Mouse (Mus musculus): ENCODE data around the gene Mrc2. TPM values are rescaled to one million over a fixed set of nuclear protein-coding genes. Genes with fewer than 3 reads are reported as not detected.

Gene Mrc2
- polyA plus RNA-seq, 1 experiment: 23.7 TPM

GRCm38 (mm10) chr11:105261601-105262351, 30.7 kb upstream of the Mrc2 start:
- H3K4me3 ChIP-seq (ENCODE audit: insufficient read depth, low read depth, low read length): no peak overlapping the region
- WGBS: 64% methylated on average over 4 of the region's 4 CpGs
- H3K27ac ChIP-seq (ENCODE audit: insufficient read depth, low read depth, low read length): no peak overlapping the region
- 0 out of 2 replicates have a peak, but pooled peaks cover 3% of the 10 kb centered on the region for H3K4me1 ChIP-seq (ENCODE audit: control insufficient read depth, insufficient read depth, low read length)
- no peak for DNase-seq
- TF ChIP-seq POLR2A (IDR thresholded peaks at IDR 0.05; ENCODE audit: low read depth, low read length) (no peak), CTCF (conservative IDR thresholded peaks at IDR 0.05; ENCODE audit: insufficient read depth, insufficient read length, low read depth, low read length) (no peak)
- no peaks in the 10 kb centered on the region for H3K27me3 ChIP-seq (replicated peaks; ENCODE audit: control insufficient read depth, insufficient read depth, low read length)
- peaks cover 7% of the 10 kb centered on the region for H3K36me3 ChIP-seq (ENCODE audit: control insufficient read depth, insufficient read depth, low read length)

- no peak overlapping the region for H3K27ac ChIP-seq (ENCODE audit: insufficient read depth, low read depth, low read length)
- peaks cover 10% of the 10 kb centered on the region for H3K36me3 ChIP-seq (ENCODE audit: control insufficient read depth, insufficient read depth, low read length)
- no peaks in the 10 kb centered on the region for H3K27me3 ChIP-seq (replicated peaks; ENCODE audit: control insufficient read depth, insufficient read depth, low read length)
- TF ChIP-seq CTCF (conservative IDR thresholded peaks at IDR 0.05; ENCODE audit: insufficient read depth, insufficient read length, low read depth, low read length): no peak
- no peak for TF ChIP-seq POLR2A (IDR thresholded peaks at IDR 0.05; ENCODE audit: low read depth, low read length)
- H3K4me1 ChIP-seq (ENCODE audit: control insufficient read depth, insufficient read depth, low read length): 0 out of 2 replicates have a peak, but pooled peaks cover 3% of the 10 kb centered on the region
- no peak overlapping the region for H3K4me3 ChIP-seq (ENCODE audit: insufficient read depth, low read depth, low read length)
- DNase-seq: no peak
Measured at GRCm38 (mm10) chr11:105264506-105264905, 27.9 kb upstream of the Mrc2 start.

GRCm38 (mm10) chr11:105264988-105265387, 27.5 kb upstream of the Mrc2 start:
- H3K27ac ChIP-seq (ENCODE audit: insufficient read depth, low read depth, low read length): no peak overlapping the region
- H3K4me1 ChIP-seq (ENCODE audit: control insufficient read depth, insufficient read depth, low read length): 0 out of 2 replicates have a peak, but pooled peaks cover 3% of the 10 kb centered on the region
- TF ChIP-seq CTCF (conservative IDR thresholded peaks at IDR 0.05; ENCODE audit: insufficient read depth, insufficient read length, low read depth, low read length) (no peak), POLR2A (IDR thresholded peaks at IDR 0.05; ENCODE audit: low read depth, low read length) (no peak)
- H3K36me3 ChIP-seq (ENCODE audit: control insufficient read depth, insufficient read depth, low read length): peaks cover 11% of the 10 kb centered on the region
- H3K4me3 ChIP-seq (ENCODE audit: insufficient read depth, low read depth, low read length): no peak overlapping the region
- no peaks in the 10 kb centered on the region for H3K27me3 ChIP-seq (replicated peaks; ENCODE audit: control insufficient read depth, insufficient read depth, low read length)
- 88% methylated on average over 3 of the region's 3 CpGs for WGBS
- DNase-seq: no peak

GRCm38 (mm10) chr11:105270155-105270554, 22.3 kb upstream of the Mrc2 start:
- peak; percentile 54 for DNase-seq
- WGBS: 25% methylated on average over 2 of the region's 2 CpGs
- no peak overlapping the region for H3K4me3 ChIP-seq (ENCODE audit: insufficient read depth, low read depth, low read length)

GRCm38 (mm10) chr11:105280456-105280855, 12.0 kb upstream of the Mrc2 start:
- 67% methylated on average over 6 of the region's 6 CpGs for WGBS

More at GRCm38 (mm10) chr11:105270155-105270554, 22.3 kb upstream of the Mrc2 start:
- no peak for TF ChIP-seq CTCF (conservative IDR thresholded peaks at IDR 0.05; ENCODE audit: insufficient read depth, insufficient read length, low read depth, low read length)
- TF ChIP-seq POLR2A (IDR thresholded peaks at IDR 0.05; ENCODE audit: low read depth, low read length): no peak
- H3K27me3 ChIP-seq (replicated peaks; ENCODE audit: control insufficient read depth, insufficient read depth, low read length): no peaks in the 10 kb centered on the region
- no peaks in the 10 kb centered on the region for H3K4me1 ChIP-seq (ENCODE audit: control insufficient read depth, insufficient read depth, low read length)
- peaks cover 4% of the 10 kb centered on the region for H3K36me3 ChIP-seq (ENCODE audit: control insufficient read depth, insufficient read depth, low read length)
- H3K27ac ChIP-seq (ENCODE audit: insufficient read depth, low read depth, low read length): no peak overlapping the region

GRCm38 (mm10) chr11:105281291-105281690, 11.2 kb upstream of the Mrc2 start:
- no peak for DNase-seq
- no peaks in the 10 kb centered on the region for H3K27me3 ChIP-seq (replicated peaks; ENCODE audit: control insufficient read depth, insufficient read depth, low read length)
- WGBS: 56% methylated on average over 7 of the region's 7 CpGs
- H3K4me3 ChIP-seq (ENCODE audit: insufficient read depth, low read depth, low read length): no peak overlapping the region
- peaks cover 8% of the 10 kb centered on the region for H3K36me3 ChIP-seq (ENCODE audit: control insufficient read depth, insufficient read depth, low read length)
- H3K4me1 ChIP-seq (ENCODE audit: control insufficient read depth, insufficient read depth, low read length): no peaks in the 10 kb centered on the region
- TF ChIP-seq CTCF (conservative IDR thresholded peaks at IDR 0.05; ENCODE audit: insufficient read depth, insufficient read length, low read depth, low read length) (no peak), POLR2A (IDR thresholded peaks at IDR 0.05; ENCODE audit: low read depth, low read length) (no peak)
- no peak overlapping the region for H3K27ac ChIP-seq (ENCODE audit: insufficient read depth, low read depth, low read length)

More at GRCm38 (mm10) chr11:105280456-105280855, 12.0 kb upstream of the Mrc2 start:
- no peak for TF ChIP-seq CTCF (conservative IDR thresholded peaks at IDR 0.05; ENCODE audit: insufficient read depth, insufficient read length, low read depth, low read length)
- no peak for TF ChIP-seq POLR2A (IDR thresholded peaks at IDR 0.05; ENCODE audit: low read depth, low read length)
- no peak for DNase-seq
- Histone ChIP-seq H3K27ac (ENCODE audit: insufficient read depth, low read depth, low read length) (no peak overlapping the region), H3K4me3 (ENCODE audit: insufficient read depth, low read depth, low read length) (no peak overlapping the region), H3K36me3 (ENCODE audit: control insufficient read depth, insufficient read depth, low read length) (peaks cover 10% of the 10 kb centered on the region), H3K4me1 (ENCODE audit: control insufficient read depth, insufficient read depth, low read length) (no peaks in the 10 kb centered on the region), H3K27me3 (replicated peaks; ENCODE audit: control insufficient read depth, insufficient read depth, low read length) (no peaks in the 10 kb centered on the region)

GRCm38 (mm10) chr11:105281763-105282459, 10.5 kb upstream of the Mrc2 start:
- H3K27ac ChIP-seq (ENCODE audit: insufficient read depth, low read depth, low read length): no peak overlapping the region
- peaks cover 3% of the 10 kb centered on the region for H3K36me3 ChIP-seq (ENCODE audit: control insufficient read depth, insufficient read depth, low read length)
- 75% methylated on average over 12 of the region's 12 CpGs for whole genome bisulfite sequencing
- no peaks in the 10 kb centered on the region for H3K4me1 ChIP-seq (ENCODE audit: control insufficient read depth, insufficient read depth, low read length)
- no peak overlapping the region for H3K4me3 ChIP-seq (ENCODE audit: insufficient read depth, low read depth, low read length)
- no peak for DNase-seq
- no peaks in the 10 kb centered on the region for H3K27me3 ChIP-seq (replicated peaks; ENCODE audit: control insufficient read depth, insufficient read depth, low read length)
- no peak for TF ChIP-seq CTCF (conservative IDR thresholded peaks at IDR 0.05; ENCODE audit: insufficient read depth, insufficient read length, low read depth, low read length)
